Mouse (Mus musculus) T-helper 1 cell (primary cell): ENCODE measurements around the gene Shld1.

Experiments
- in situ Hi-C: fragments of 300-600 bp; cut with MboI, MseI; formaldehyde crosslinking; loops from one replicate; pipeline ENCODE4 v1.15.1; 2025; ENCODE audit warnings: high pct_unique_total_duplicates

Gene Shld1

DNA sequence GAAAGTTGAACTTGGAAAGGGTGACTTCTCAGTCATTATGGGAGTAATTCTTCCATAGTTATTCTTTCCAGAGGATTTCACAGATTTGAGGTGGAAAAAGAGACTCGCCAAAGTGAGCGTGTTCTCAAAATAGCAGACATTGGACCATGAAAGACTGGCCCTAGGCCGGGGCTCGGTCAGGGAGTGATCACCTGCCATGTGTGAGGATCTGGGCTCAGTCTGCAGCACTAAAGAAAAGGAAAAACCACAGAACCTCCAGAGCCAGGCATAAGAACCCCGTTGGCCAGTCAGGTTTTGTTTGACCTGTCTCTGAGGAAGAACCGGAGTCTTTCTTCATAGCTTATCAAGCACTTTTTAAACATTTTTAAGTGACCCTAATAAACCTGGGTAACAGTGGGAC is 97.3 kb downstream of the Shld1 start:
- in situ Hi-C loops = no loop called here

DNA sequence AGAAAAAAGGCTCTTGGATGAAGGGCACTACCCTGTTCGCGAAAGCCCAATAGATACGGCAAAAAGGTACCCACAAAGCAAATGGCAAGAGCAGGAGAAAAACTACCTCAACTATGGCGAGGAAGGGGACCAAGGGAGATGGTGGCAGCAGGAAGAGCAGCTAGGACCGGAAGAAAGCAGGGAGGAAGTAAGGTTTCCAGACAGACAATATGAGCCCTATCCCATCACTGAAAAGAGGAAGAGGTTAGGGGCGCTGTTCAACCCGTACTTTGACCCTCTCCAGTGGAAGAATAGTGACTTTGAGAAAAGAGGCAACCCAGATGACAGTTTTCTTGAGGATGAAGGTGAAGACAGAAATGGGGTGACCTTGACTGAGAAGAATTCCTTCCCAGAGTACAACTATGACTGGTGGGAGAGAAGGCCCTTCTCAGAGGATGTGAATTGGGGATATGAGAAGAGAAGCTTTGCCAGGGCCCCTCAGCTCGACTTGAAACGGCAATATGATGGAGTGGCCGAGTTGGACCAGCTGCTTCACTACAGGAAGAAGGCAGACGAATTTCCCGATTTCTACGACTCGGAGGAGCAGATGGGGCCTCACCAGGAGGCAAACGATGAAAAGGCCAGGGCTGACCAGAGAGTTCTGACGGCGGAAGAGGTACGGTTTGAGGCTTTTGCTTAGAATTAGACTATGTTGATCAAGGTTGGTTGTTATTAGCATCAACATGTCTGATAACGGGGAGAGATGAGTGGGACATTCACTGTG is 106.9 kb downstream of the Shld1 start:
- in situ Hi-C loops = no loop called here

DNA sequence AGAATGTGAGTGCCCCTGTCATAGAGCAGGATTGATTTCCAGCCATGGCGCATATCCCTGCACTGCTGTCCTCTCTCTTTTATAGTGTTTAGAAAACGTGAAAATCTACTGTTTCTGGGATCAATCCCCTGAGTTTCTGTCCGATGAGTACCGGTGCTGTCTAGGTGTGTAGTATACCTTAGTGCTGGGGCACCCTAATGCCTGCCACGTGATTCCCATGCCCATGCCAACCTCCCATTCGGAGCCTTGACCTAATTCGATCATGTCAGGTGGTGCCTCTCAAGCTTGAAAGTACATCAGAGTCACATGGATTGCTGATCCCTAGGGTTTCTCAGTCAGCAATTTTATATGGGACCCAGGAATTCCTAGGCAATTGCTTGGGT is 107.5 kb downstream of the Shld1 start:
- in situ Hi-C loops = no loop called here
